Mouse (Mus musculus) cerebellum, adult (tissue): ENCODE data around the gene Tmprss9.

Experiments used
- ATAC-seq: cut with Nextera tagmentation; 2 replicates; pipeline ENCODE4 v1.9.2; 2017; ENCODE audit warnings: mild to moderate bottlenecking, moderate library complexity, mixed read lengths; ENCODE audit not compliant: insufficient number of reproducible peaks, low FRiP score, low TSS enrichment

Gene Tmprss9

GRCm38 (mm10) chr10:80880901-80881300 lies 9.3 kb downstream of the Tmprss9 start:
- no peak for ATAC-seq

GRCm38 (mm10) chr10:80881301-80881700 lies 9.7 kb downstream of the Tmprss9 start:
- no peak for ATAC-seq

- peak; percentile 15; the same call in 1 of the 2 replicates for ATAC-seq
These were observed 15.5 kb downstream of the Tmprss9 start for GRCm38 (mm10) chr10:80887181-80887580.

GRCm38 (mm10) chr10:80895100-80895499 lies 23.5 kb downstream of the Tmprss9 start:
- ATAC-seq = no peak

- no peak for ATAC-seq
These were observed 24.0 kb downstream of the Tmprss9 start for GRCm38 (mm10) chr10:80895697-80896096.

- no peak for ATAC-seq
These were observed 25.2 kb downstream of the Tmprss9 start for GRCm38 (mm10) chr10:80896581-80897485.

- no peak for ATAC-seq
These were observed 26.3 kb downstream of the Tmprss9 start for GRCm38 (mm10) chr10:80897861-80898510.

- ATAC-seq = no peak
These were observed 27.4 kb downstream of the Tmprss9 start for GRCm38 (mm10) chr10:80899074-80899473.

- no peak for ATAC-seq
These were observed 28.1 kb downstream of the Tmprss9 start for GRCm38 (mm10) chr10:80899591-80900317.

GRCm38 (mm10) chr10:80900318-80901247 lies 28.9 kb downstream of the Tmprss9 start, which contains the start of gene Timm13:
Gene Timm13, minus strand, starts transcription at chr10:80900969.
- ATAC-seq = peak; percentile 87

GRCm38 (mm10) chr10:80901409-80902272 lies 30.0 kb downstream of the Tmprss9 start:
- no peak for ATAC-seq

GRCm38 (mm10) chr10:80902273-80902940 lies 30.8 kb downstream of the Tmprss9 start:
- no peak for ATAC-seq

GRCm38 (mm10) chr10:80903282-80903681 lies 31.6 kb downstream of the Tmprss9 start:
- ATAC-seq = no peak

GRCm38 (mm10) chr10:80904004-80904693 lies 32.5 kb downstream of the Tmprss9 start:
- no peak for ATAC-seq

GRCm38 (mm10) chr10:80904709-80905108 lies 33.1 kb downstream of the Tmprss9 start:
- no peak for ATAC-seq

- no peak for ATAC-seq
These were observed 37.9 kb downstream of the Tmprss9 start for GRCm38 (mm10) chr10:80909375-80910162.

- ATAC-seq = no peak
These were observed 39.7 kb downstream of the Tmprss9 start for GRCm38 (mm10) chr10:80911354-80911753.
